ENCODE assay signal across 12 mouse cellular contexts in genomic region chr1:180510879-180511278, GRCm38 (mm10). TPM values are rescaled to one million over a fixed set of nuclear protein-coding genes. Genes with fewer than 3 reads are reported as not detected.
A peak's percentile ranks its signal among the peaks of the same experiment; 100 is the strongest.
DNase-seq lines count a peak whose midpoint lies in the region; ATAC-seq and TF ChIP-seq lines count a peak whose summit lies in the region.
"Had no signal": no experiment of that assay in that cellular context is flagged by ENCODE, and none has a peak within 500 bp of the region (broad histone marks: within the 10 kb centered on the region; RNA-seq: fewer than 3 reads in every experiment).

No protein-coding gene starts in this region.

- intact Hi-C loops in heart, postnatal 25 days (cut with DNase I), result no loop called here

- no peak overlapping the region for H3K4me2 ChIP-seq in kidney, embryonic 14.5 days (replicated peaks; ENCODE audit: low read depth, low read length)
- H3K4me2 ChIP-seq in liver, embryonic 11.5 days, result 0 out of 2 replicates have a peak overlapping the region, but pooled peaks have one; percentile 26
- H3K4me2 ChIP-seq: heart, embryonic 12.5 days had no signal

- no peak overlapping the region for H3K9ac ChIP-seq in kidney, embryonic 14.5 days (ENCODE audit: low read depth, low read length)
- H3K9ac ChIP-seq in ES-E14 (ENCODE audit: insufficient read depth, low read depth, low read length, poor library complexity, severe bottlenecking), result no peak overlapping the region
- H3K9ac ChIP-seq in liver, embryonic 11.5 days (ENCODE audit: low read depth, low read length), result no peak overlapping the region
- H3K9ac ChIP-seq: heart, embryonic 12.5 days had no signal

- H3K27me3 ChIP-seq in kidney, embryonic 14.5 days (ENCODE audit: control insufficient read depth, insufficient read depth, low read length), result no peaks in the 10 kb centered on the region
- H3K27me3 ChIP-seq in liver, embryonic 11.5 days (replicated peaks; ENCODE audit: control insufficient read depth, insufficient read depth, low read length), result no peaks in the 10 kb centered on the region
- peaks cover 75% of the 10 kb centered on the region for H3K27me3 ChIP-seq in heart, embryonic 10.5 days (ENCODE audit: insufficient read depth, poor library complexity, severe bottlenecking)

- no peak for ATAC-seq in kidney, embryonic 14.5 days (ENCODE audit: low FRiP score, low TSS enrichment)
- no peak for ATAC-seq in liver, embryonic 11.5 days (replicated peaks; ENCODE audit: low FRiP score)

- H3K36me3 ChIP-seq in kidney, embryonic 14.5 days (ENCODE audit: control insufficient read depth, insufficient read depth, low read length), result no peaks in the 10 kb centered on the region
- H3K36me3 ChIP-seq in ES-E14 (ENCODE audit: control insufficient read depth, insufficient read depth, low read length, poor library complexity, severe bottlenecking), result no peaks in the 10 kb centered on the region
- H3K36me3 ChIP-seq in liver, embryonic 11.5 days (ENCODE audit: control insufficient read depth, insufficient read depth, low read length), result no peaks in the 10 kb centered on the region
- H3K36me3 ChIP-seq in heart, embryonic 10.5 days, result no peaks in the 10 kb centered on the region
- H3K36me3 ChIP-seq: heart, embryonic 12.5 days had no signal

- H3K9me3 ChIP-seq in kidney, embryonic 14.5 days (ENCODE audit: control insufficient read depth, low read length), result no peaks in the 10 kb centered on the region
- no peaks in the 10 kb centered on the region for H3K9me3 ChIP-seq in ES-E14 (ENCODE audit: control insufficient read depth, insufficient read depth, low read depth, low read length)
- no peaks in the 10 kb centered on the region for H3K9me3 ChIP-seq in liver, embryonic 11.5 days (ENCODE audit: control insufficient read depth, low read length)
- H3K9me3 ChIP-seq in heart, embryonic 10.5 days, result peaks cover 2% of the 10 kb centered on the region; the same call in 1 of the 2 replicates
- H3K9me3 ChIP-seq: heart, embryonic 12.5 days had no signal

- H3K27ac ChIP-seq in kidney, embryonic 14.5 days (ENCODE audit: low read depth, low read length), result no peak overlapping the region
- H3K27ac ChIP-seq in ES-E14 (ENCODE audit: insufficient read depth, low read depth, low read length, poor library complexity, severe bottlenecking), result no peak overlapping the region
- no peak overlapping the region for H3K27ac ChIP-seq in liver, embryonic 11.5 days (ENCODE audit: low read depth, low read length)
- H3K27ac ChIP-seq in heart, embryonic 10.5 days, result no peak overlapping the region

- in situ Hi-C loops in ES-E14 (cut with MboI; ENCODE audit: low sequenced_read_pairs in 2 of 2, unreplicated experiment in 2 of 2), result no loop called here

- peaks cover 9% of the 10 kb centered on the region for H3K4me1 ChIP-seq in kidney, embryonic 14.5 days (ENCODE audit: control insufficient read depth, insufficient read depth, low read length)
- H3K4me1 ChIP-seq in ES-E14 (ENCODE audit: control insufficient read depth in 2 of 2, insufficient read depth in 2 of 2, low read length in 2 of 2, poor library complexity in 1 of 2), result peaks cover 0 to 4% of the 10 kb centered on the region in 2 experiments; a peak in 2 of 4 replicates
- no peaks in the 10 kb centered on the region for H3K4me1 ChIP-seq in liver, embryonic 11.5 days (replicated peaks; ENCODE audit: control insufficient read depth, insufficient read depth, low read length)
- peaks cover 2% of the 10 kb centered on the region; the same call in 1 of the 2 replicates for H3K4me1 ChIP-seq in heart, embryonic 10.5 days

- no peak overlapping the region for H3K4me3 ChIP-seq in kidney, embryonic 14.5 days (ENCODE audit: low read length)
- no peak overlapping the region for H3K4me3 ChIP-seq in ES-E14 (ENCODE audit: insufficient read depth in 1 of 2, low read depth in 1 of 2, low read length in 2 of 2, poor library complexity in 1 of 2, severe bottlenecking in 1 of 2)
- no peak overlapping the region for H3K4me3 ChIP-seq in liver, embryonic 11.5 days (ENCODE audit: low read depth, low read length)
- H3K4me3 ChIP-seq in heart, embryonic 10.5 days, result no peak overlapping the region
- H3K4me3 ChIP-seq: heart, embryonic 12.5 days had no signal

- 39% methylated on average over 4 of the region's 4 CpGs for WGBS in kidney, embryonic 14.5 days
- 46% methylated on average over 4 of the region's 4 CpGs for WGBS in liver, embryonic 11.5 days
- WGBS in heart, embryonic 10.5 days, result 52% methylated on average over 4 of the region's 4 CpGs

- DNase-seq in kidney, postnatal 4 days, result peak; percentile 55 to 68
- DNase-seq in A20 (ENCODE audit: low read depth, low spot score) (peak; percentile 91), ES-E14 (ENCODE audit: low read depth, low spot score) (peak; percentile 28)
- DNase-seq in liver, embryonic 11.5 days (ENCODE audit: low spot score), result no peak
- no peak for DNase-seq in urinary bladder, postnatal 36 days (ENCODE audit: low spot score in 2 of 2)
- DNase-seq in heart, postnatal 25 days (ENCODE audit: low spot score), result no peak
- no peak for DNase-seq in heart, embryonic 10.5 days (ENCODE audit: low spot score)
- DNase-seq: adrenal gland, adult 2 months; cerebellum, adult 11-12 months had no signal

TF ChIP-seq in ES-E14, 5 proteins besides CTCF, POLR2A, EP300 and RAD21:
- TF ChIP-seq ZC3H11A (IDR thresholded peaks at IDR 0.05; ENCODE audit: borderline replicate concordance, low read depth, low read length) (no peak), HCFC1 (IDR thresholded peaks at IDR 0.05; ENCODE audit: borderline replicate concordance, insufficient read depth, low read length) (no peak), CHD2 (IDR thresholded peaks at IDR 0.05; ENCODE audit: low read depth, low read length) (no peak), ZNF384 (IDR thresholded peaks at IDR 0.05; ENCODE audit: low read depth, low read length) (no peak), MAFK (IDR thresholded peaks at IDR 0.05; ENCODE audit: insufficient read depth, low read depth, low read length) (no peak)

RNA-seq across cellular contexts. Expression of gene Stum, which starts 27.6 kb away (rescaled TPM):
- polyA plus RNA-seq in kidney, embryonic 14.5 days (2014; fragmentation: Nextera tagmentation; extraction: Ambion mirVana), result 1.7 and 1.8 TPM in 2 replicates
- total RNA-seq in ES-E14 (2012; rRNA removed), result 0.18 TPM in 1 of 2 replicates, not detected in the other
- polyA plus RNA-seq in liver, embryonic 11.5 days (2014; fragmentation: Nextera tagmentation; extraction: Ambion mirVana), result 0.14 and 0.21 TPM in 2 replicates
- total RNA-seq in heart, postnatal 25 days (2021), result 1 to 10 TPM; 1.1 to 1.2 TPM
- 0.26 and 0.64 TPM in 2 replicates for polyA plus RNA-seq in heart, embryonic 10.5 days (2016; fragmentation: Nextera tagmentation; extraction: Ambion mirVana)
- polyA plus RNA-seq: liver, embryonic 16.5 days had no signal

RNA-seq across cellular contexts. Expression of gene Parp1, which starts 57.8 kb away (rescaled TPM):
- 110 and 165 TPM in 2 replicates for polyA plus RNA-seq in kidney, embryonic 14.5 days (2014; fragmentation: Nextera tagmentation; extraction: Ambion mirVana)
- total RNA-seq in ES-E14 (2012; rRNA removed), result 271 and 296 TPM in 2 replicates
- polyA plus RNA-seq in liver, embryonic 11.5 days (2014; fragmentation: Nextera tagmentation; extraction: Ambion mirVana), result 177 and 197 TPM in 2 replicates
- total RNA-seq in heart, postnatal 25 days (2021), result 10 to 100 TPM; 58.3 to 62.5 TPM
- polyA plus RNA-seq in heart, embryonic 10.5 days (2016; fragmentation: Nextera tagmentation; extraction: Ambion mirVana), result 152 and 186 TPM in 2 replicates

Comparison
In these comparisons a context has a peak if more than half of its experiments do, and no peak if none do; other contexts are left out.
1. DNase-seq: peak in kidney, postnatal 4 days (2 of 2), A20 (single experiment) and ES-E14 (single experiment); none in liver, embryonic 11.5 days (single experiment), urinary bladder, postnatal 36 days (0 of 2), heart, postnatal 25 days (single experiment) and heart, embryonic 10.5 days (single experiment).